Mouse (Mus musculus) ZHBTc4 (cell line): ENCODE measurements at regions not wholly inside any gene's neighbourhood (a gene's known extent, or its start where the extent isn't known, plus 50 kb on each side); places are given as distances from the start of the nearest gene placed in this dataset.

ENCODE experiments used
- DNase-seq: peaks from one replicate; pipeline ENCODE4 v3.0.0-alpha.2; 2011; ENCODE audit warnings: low read depth, low spot score

- no peak for DNase-seq
Observed at GRCm38 (mm10) chr12:44145321-44145720, 64.8 kb downstream of the Dnajb9 start.

DNA sequence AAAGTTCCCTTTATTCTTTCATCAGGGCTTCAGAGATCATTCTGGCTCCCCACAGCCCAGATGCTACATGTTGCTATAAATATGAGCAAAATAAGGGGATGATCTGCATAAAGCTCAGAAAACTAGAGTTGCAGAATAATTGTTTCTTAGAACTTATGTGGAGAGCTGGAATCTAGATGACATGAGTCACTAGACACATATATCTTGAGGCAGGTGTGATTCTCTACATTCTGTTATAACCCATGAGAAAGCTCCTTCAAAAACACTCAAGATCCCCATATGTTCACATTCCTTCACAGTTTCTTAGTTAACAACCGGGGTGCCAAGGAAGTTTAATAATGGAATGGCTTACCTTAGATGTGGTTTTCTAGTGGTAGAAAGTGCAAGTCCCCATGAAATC, 71.1 kb downstream of the Dnajb9 start:
- DNase-seq, result no peak

- DNase-seq, result peak; percentile 2
Observed at GRCm38 (mm10) chr12:44128874-44129273, 81.3 kb downstream of the Dnajb9 start.

- peak; percentile 30 for DNase-seq
Observed at GRCm38 (mm10) chr12:44105085-44105484, 105.0 kb downstream of the Dnajb9 start.

DNA sequence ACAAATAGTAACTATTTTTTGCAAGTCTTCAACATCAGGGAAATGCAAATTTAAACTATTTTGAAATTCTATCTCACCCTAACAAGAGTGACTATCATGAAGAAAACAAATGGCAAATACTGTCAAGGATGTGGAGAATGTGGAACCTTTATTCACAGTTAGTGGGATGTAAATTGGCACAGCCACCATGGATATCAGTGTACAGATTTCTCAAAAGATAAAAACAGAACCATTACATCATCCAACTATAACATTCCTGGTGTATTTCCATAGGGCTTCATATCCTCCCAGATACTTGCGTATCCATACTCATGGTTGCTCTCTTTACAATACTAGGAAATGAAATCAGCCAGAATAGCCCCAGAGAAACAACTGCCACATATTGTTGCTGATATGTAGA, 110.9 kb downstream of the Dnajb9 start:
- no peak for DNase-seq

GRCm38 (mm10) chr12:44071766-44072165, 138.4 kb downstream of the Dnajb9 start:
- no peak for DNase-seq

DNA sequence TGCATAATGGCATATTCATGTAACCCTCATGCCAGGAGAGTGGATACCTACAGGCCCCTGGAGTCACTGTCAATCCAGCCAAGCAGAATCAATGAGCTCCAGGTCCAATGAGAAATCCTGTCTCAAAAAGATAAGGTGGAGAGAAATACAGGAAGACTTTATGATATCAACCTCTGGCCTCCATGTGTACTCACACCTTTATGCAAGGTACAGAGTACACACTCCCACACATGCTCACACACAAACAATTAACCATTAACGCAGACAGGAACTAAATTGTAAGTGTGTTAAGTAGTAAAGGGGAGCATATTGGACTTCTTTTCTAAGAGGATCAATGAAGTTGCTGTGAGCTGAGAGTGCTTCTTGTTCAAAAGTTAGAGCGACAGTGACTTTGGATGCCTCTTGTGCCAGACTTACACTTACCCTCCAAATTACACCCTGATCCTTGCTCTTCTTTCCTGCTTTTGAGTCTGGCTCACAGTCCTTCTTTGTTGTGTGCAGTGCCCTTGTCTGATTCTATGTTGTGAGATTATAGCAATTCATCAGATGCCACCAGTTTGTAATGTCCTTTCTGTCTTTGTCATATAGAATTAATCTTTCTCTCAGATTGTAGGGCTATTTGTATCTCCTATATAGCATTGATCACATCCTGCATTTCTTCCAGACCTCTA, 153.5 kb downstream of the Dnajb9 start:
- no peak for DNase-seq

DNA sequence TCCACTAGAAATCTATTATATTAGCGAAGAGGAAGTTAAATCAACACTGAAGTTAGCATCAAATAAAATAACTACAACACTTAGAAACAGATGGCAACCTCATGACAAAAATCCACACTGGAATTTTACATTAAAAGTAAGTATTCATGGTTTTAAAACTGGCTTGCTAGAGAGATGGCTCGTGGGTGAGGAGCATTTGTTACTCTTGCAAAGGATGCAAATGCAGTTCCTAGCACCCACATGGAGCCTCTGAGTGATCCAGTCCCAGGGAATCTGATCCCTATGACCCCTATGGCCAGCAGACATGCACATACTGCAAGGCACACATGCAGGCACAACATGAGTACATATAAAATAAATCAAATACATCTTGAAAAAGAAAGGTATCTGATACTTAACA, 164.3 kb downstream of the Dnajb9 start:
- DNase-seq, result no peak

DNA sequence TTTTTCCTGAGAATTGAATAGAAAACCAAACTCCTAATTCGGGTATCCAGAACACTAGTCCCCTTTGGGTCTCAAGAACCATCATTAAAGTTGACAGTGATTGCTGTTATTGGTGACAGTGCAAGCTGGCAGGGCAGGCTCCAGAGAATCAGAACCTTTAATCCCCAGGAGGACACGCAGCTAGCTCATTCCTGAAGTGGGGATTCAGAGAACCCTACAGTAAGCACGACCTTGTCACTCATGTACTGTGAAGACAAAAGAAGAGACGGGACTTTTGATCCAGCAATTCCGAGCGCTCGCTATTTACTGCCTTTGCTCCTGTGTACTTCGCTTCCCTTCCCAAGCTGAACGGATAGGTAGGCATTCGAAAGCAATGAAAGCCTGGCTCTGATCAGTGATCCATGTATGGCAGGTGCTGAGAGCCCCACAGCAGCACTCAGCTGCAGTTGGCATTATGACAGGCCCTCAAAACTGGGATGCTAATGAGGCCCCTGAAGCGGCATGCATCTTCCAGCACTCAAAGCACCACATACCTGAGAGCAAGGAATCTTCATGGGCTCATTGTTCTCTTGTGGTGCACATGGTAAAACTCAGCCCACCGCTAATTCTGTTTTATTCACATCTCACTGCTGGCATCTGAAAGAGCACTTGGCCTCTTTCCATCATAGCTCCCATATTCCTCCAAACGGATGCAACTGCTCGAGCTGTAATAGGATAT, 165.6 kb downstream of the Dnajb9 start:
- no peak for DNase-seq

DNA sequence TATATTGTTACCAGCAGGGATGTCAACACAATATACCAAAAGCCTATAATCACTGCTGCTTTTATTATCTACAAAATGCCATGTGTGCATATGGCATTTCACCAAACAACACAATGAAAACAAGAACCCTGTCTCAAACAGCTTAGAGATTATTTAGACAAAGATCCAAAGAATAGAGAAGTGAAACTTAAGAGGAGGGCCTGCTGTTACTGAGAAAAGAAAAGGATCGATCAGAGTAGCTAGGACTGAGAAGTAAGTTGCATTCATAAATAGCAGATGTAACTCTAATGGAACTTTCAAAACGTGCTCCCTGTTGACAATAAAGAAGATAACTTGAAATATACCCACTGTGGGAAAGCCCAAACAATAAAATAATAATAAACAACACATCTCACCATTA, 203.3 kb downstream of the Dnajb9 start:
- no peak for DNase-seq

- no peak for DNase-seq
Observed at GRCm38 (mm10) chr12:43983548-43983947, 226.6 kb downstream of the Dnajb9 start.

DNA sequence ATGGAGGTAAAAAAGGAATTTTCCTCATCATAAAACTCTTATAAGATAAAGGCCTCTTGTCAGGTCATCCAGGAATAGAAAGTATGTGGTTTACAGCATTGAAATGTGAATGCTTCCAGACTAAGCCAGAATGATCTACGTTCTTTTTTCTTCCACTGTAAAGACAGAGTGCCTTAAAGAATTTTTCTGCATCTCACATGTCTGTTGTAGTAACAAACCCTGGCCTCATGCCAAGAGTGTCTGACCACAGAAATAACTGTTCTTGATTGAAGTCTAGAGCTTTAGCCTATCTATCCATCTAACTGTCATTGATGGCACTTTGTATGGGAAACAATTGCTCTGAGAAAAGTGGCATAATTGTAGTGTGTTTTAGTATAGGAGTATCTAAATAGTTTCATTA, 246.2 kb downstream of the Dnajb9 start:
- no peak for DNase-seq

DNA sequence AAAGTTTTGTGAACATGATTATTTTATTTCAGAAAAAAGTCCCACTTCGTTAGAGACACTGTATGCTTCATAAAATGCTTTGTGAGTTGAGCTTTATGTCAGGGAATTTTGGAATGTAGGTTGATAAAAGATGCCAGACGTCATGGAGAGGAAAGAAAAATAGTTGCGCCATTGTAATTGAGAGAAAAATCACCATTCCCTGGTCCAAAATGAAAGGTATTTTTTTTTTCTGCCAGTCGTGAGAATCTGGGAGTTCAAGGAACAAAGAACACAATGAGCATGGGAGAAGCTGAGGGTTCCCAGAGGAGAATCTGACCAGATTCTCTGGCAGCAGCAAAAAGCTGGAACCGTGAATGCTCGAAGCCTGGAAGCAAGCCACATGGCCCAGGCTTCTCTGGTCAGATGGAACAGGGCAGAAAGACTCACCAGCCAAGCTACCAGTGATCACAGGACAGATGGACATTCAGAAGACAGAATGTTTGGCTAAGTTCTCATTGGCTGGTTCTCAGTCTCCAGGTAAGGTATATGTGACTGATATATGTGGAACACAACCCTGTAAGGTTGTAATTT, 247.5 kb downstream of the Dnajb9 start:
- no peak for DNase-seq

DNA sequence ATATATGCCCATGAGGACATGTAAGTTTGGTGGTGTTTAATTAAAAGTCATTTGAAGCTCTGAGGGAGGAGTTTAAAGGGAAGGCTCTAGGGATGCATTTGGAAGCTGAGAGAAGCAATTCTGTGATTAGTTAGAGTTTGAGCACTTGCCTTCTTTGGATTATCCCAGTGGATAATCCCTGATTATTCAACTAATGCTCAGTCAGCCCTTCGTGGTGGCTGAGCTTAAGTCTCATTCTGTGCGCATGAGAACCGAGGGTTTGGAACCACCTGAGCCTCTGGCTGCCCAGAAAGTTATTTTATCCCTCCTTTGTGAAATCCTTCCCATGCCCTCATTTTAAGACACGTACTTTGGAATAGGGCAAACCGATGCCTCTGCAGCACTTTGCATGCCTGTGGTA, 285.9 kb downstream of the Dnajb9 start:
- DNase-seq, result no peak

GRCm38 (mm10) chr12:43920396-43920795, 289.7 kb downstream of the Dnajb9 start:
- peak; percentile 88 for DNase-seq

DNA sequence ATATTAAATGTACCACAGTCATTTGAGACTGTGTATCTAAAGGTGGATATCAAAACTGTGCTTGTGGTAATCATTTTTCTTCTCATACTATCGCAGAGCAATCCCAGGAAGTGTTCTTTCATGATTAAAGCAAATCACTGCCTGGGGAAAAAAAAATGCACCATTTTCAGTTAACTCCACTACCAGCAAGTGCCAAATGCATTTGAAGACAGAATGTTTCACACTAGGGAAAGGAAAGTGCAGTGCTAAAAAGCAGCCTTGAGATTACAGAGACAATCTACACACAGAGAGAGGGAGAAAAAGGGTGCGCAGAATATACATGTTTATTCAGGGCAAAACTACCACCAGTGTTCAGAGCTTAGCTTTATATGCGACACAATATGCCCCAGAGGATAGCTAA, 291.0 kb downstream of the Dnajb9 start:
- DNase-seq, result no peak

DNA sequence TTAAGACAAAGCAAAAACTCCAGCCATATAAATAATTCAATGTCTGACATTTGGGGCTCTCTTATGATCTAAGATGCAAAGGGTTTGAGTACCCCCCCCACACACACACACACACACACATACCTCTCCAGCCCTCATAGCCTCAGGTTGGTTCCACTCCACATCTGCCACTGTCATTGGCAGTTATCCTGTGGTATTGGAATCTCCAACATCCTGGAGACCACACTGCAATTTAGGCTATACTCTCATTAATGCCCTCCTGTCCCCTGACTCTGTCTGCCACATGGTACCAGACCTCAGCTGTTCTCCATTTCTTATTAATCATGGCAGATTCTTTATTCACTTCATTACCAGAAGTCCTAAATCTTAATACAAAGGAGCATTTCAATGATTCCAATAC, 293.3 kb downstream of the Dnajb9 start:
- no peak for DNase-seq

DNA sequence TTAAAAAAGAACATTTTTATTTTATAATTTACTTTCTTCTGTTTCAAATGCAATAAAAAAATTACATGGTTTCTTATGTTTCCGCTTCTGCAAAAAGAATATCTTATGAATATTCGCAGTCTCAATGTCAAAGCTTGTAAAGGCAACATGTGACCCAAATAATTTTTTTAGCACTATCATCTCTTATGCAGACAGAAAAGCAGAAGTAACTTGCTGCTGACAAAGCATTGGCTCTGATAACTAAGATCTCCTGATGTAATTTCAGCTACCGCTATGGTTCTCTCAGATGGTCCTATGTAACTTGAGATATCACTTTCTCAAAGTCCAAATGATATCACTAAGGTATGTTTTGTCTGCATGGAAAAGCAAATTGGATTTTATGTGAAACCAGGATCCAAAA, 310.9 kb downstream of the Dnajb9 start:
- DNase-seq, result no peak

DNA sequence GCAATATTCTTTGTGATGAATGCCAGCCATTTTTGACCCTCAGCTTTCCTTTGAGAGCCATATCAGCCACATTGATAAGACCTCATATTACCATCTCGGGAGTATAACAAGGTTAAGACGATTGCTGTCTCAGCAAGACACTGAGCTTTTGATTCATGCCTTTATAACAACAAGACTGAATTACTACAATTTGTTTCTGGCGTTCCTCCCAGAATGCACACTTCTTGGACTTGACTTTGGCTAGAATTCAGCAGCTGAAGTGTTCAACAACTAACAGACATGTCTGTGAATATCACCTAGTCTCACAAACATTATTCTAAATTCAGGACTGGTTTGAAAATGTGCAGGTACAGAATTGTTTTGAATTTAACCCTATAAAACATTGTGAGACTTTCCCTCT, 324.5 kb downstream of the Dnajb9 start:
- DNase-seq, result no peak

DNA sequence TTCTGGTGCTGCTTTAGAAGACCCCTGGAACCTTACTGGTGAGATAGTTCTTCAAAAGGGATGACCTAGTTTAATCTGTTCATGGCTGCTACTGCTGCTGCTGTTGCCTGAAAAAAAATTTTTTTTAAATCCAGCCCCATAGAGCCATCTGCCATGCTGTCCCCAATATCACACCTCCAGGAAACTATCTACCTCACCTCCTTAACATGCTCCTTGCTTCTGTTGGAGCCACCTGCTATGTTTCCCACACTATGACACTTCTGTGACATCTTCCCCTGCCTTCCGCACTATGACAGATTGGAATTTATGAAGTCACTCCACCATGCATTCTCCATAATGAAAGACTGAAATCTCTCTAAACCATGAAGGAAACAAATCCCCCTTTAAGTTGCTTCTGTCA, 349.6 kb downstream of the Dnajb9 start:
- no peak for DNase-seq

DNA sequence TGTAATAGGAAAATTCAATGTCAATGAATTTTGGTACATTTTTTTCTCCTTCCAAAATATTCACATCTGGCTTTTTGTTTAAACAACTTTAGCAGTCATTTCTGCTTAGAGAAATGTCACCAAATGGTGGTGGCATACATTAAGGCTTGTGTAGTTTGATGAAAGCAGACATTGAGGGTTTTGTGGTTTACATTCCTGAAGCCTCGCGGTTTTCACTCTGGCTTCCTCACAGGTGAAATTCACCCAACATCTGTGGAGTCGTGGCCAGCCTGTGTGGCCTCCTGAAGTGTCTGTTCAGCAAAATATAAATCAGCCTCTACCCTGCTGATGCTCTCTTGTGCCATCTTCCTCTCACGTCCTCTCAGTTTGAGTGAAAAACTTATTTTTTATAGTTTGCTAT, 353.8 kb downstream of the Dnajb9 start:
- DNase-seq, result no peak

- no peak for DNase-seq
Observed at GRCm38 (mm10) chr12:43852246-43852645, 357.9 kb downstream of the Dnajb9 start.
